Mouse (Mus musculus) hindbrain, embryonic 14.5 days (tissue): Measurements from ENCODE around the gene Gnao1. TPM values are rescaled to one million over a fixed set of nuclear protein-coding genes. Genes with fewer than 3 reads are reported as not detected.

Source experiments
- ATAC-seq: fragments of 200-750 bp; cut with Nextera tagmentation; 2 replicates; pipeline ENCODE4 v1.8.0; 2017; ENCODE audit warnings: moderate number of reproducible peaks, mild to moderate bottlenecking, moderate TSS enrichment, moderate library complexity; ENCODE audit not compliant: low FRiP score
- DNase-seq: peaks from one replicate; pipeline ENCODE4 v3.0.0-alpha.2; 2015; ENCODE audit warnings: low spot score
- H3K27ac ChIP-seq: fragments of 300-500 bp; sonication (generic); 2 replicates; pipeline ENCODE4 v1.5.1; 2014; ENCODE audit warnings: mild to moderate bottlenecking, moderate library complexity
- H3K27me3 ChIP-seq: fragments of 300-500 bp; sonication (generic); 2 replicates; pipeline ENCODE4 v1.6.1; 2014; ENCODE audit warnings: mild to moderate bottlenecking, low read length, mixed read lengths; ENCODE audit not compliant: control insufficient read depth, insufficient read depth
- H3K36me3 ChIP-seq: fragments of 300-500 bp; sonication (generic); replicated peaks from 2 replicates; pipeline ENCODE4 v1.6.1; 2014; ENCODE audit not compliant: control insufficient read depth, insufficient read depth
- H3K4me1 ChIP-seq: fragments of 300-500 bp; sonication (generic); replicated peaks from 2 replicates; pipeline ENCODE4 v1.6.1; 2014; ENCODE audit warnings: antibody characterized with exemption, low read length, mixed read lengths; ENCODE audit not compliant: control insufficient read depth, insufficient read depth
- H3K4me2 ChIP-seq: fragments of 300-500 bp; sonication (generic); replicated peaks from 2 replicates; pipeline ENCODE4 v1.6.1; 2014; ENCODE audit warnings: mild to moderate bottlenecking, moderate library complexity
- H3K4me3 ChIP-seq: fragments of 300-500 bp; sonication (generic); replicated peaks from 2 replicates; pipeline ENCODE4 v1.5.1; 2014; ENCODE audit warnings: mild to moderate bottlenecking, low read length
- H3K9ac ChIP-seq: fragments of 300-500 bp; sonication (generic); 2 replicates; pipeline ENCODE4 v1.6.1; 2014
- H3K9me3 ChIP-seq: fragments of 300-500 bp; sonication (generic); 2 replicates; pipeline ENCODE4 v1.6.1; 2016; ENCODE audit warnings: low read length; ENCODE audit not compliant: control insufficient read depth
- WGBS: fragments of 180-500 bp; shearing (Covaris S2); extraction: QIAGEN DNeasy Blood & Tissue Kit; methylation state at CpG from one replicate; pipeline ENCODE4 v1.1.7; 2014; 5-methylcytosine and 5-hydroxymethylcytosine counted together
- polyA plus RNA-seq: library from polyadenylated mRNA; unstranded; fragments of >200 nt; fragmentation: Nextera tagmentation; extraction: Ambion mirVana; gene quantifications from 2 replicates; pipeline ENCODE4 v1.2.1, GENCODE M21; 2014

The Gnao1 gene
- polyA plus RNA-seq, 1 experiment from 2014 or later, result 200 TPM

- Histone ChIP-seq H3K4me2 (no peak overlapping the region), H3K9me3 (no peaks in the 10 kb centered on the region), H3K9ac (no peak overlapping the region), H3K27ac (no peak overlapping the region), H3K4me1 (peaks cover 10% of the 10 kb centered on the region; the same call in 1 of the 2 replicates), H3K4me3 (no peak overlapping the region), H3K27me3 (no peaks in the 10 kb centered on the region), H3K36me3 (0 out of 2 replicates have a peak, but pooled peaks cover 4% of the 10 kb centered on the region)
- ATAC-seq (no peak), DNase-seq (no peak)
Observed at GRCm38 (mm10) chr8:93883241-93883640, 73.5 kb downstream of the Gnao1 start.

GRCm38 (mm10) chr8:93883771-93884170, 74.0 kb downstream of the Gnao1 start:
- ATAC-seq (no peak), DNase-seq (no peak)
- peaks cover 15% of the 10 kb centered on the region for H3K4me1 ChIP-seq
- H3K27me3 ChIP-seq, result no peaks in the 10 kb centered on the region
- no peak overlapping the region for H3K4me3 ChIP-seq
- no peak overlapping the region for H3K9ac ChIP-seq
- no peak overlapping the region for H3K27ac ChIP-seq
- H3K36me3 ChIP-seq, result 0 out of 2 replicates have a peak, but pooled peaks cover 4% of the 10 kb centered on the region
- no peak overlapping the region for H3K4me2 ChIP-seq
- WGBS, result 79% methylated on average over 4 of the region's 4 CpGs
- no peaks in the 10 kb centered on the region for H3K9me3 ChIP-seq

- H3K4me1 ChIP-seq, result peaks cover 20% of the 10 kb centered on the region
- H3K27me3 ChIP-seq, result no peaks in the 10 kb centered on the region
- H3K27ac ChIP-seq, result no peak overlapping the region
- no peak overlapping the region for H3K4me2 ChIP-seq
- no peaks in the 10 kb centered on the region for H3K9me3 ChIP-seq
- no peak overlapping the region for H3K9ac ChIP-seq
- 88% methylated on average over 7 of the region's 7 CpGs for WGBS
- ATAC-seq (no peak), DNase-seq (no peak)
- no peak overlapping the region for H3K4me3 ChIP-seq
- H3K36me3 ChIP-seq, result 0 out of 2 replicates have a peak, but pooled peaks cover 4% of the 10 kb centered on the region
Observed at GRCm38 (mm10) chr8:93884316-93884715, 74.5 kb downstream of the Gnao1 start.

GRCm38 (mm10) chr8:93886181-93886580, 76.4 kb downstream of the Gnao1 start:
- DNase-seq (no peak), ATAC-seq (no peak)
- WGBS, result 87% methylated on average over 5 of the region's 5 CpGs
- Histone ChIP-seq H3K4me1 (peaks cover 20% of the 10 kb centered on the region), H3K4me3 (no peak overlapping the region), H3K4me2 (no peak overlapping the region), H3K36me3 (0 out of 2 replicates have a peak, but pooled peaks cover 4% of the 10 kb centered on the region), H3K27ac (no peak overlapping the region), H3K9me3 (no peaks in the 10 kb centered on the region), H3K27me3 (no peaks in the 10 kb centered on the region), H3K9ac (no peak overlapping the region)

GRCm38 (mm10) chr8:93888150-93888676, 78.4 kb downstream of the Gnao1 start:
- Histone ChIP-seq H3K27me3 (no peaks in the 10 kb centered on the region), H3K4me2 (no peak overlapping the region), H3K9ac (no peak overlapping the region), H3K27ac (0 out of 2 replicates have a peak overlapping the region, but pooled peaks have one; percentile 28), H3K4me1 (peaks cover 15% of the 10 kb centered on the region), H3K36me3 (0 out of 2 replicates have a peak, but pooled peaks cover 4% of the 10 kb centered on the region), H3K9me3 (no peaks in the 10 kb centered on the region), H3K4me3 (no peak overlapping the region)
- ATAC-seq (no peak), DNase-seq (no peak)
- WGBS, result 71% methylated on average over 4 of the region's 4 CpGs

- no peak overlapping the region; the same call in 1 of the 2 replicates for H3K27ac ChIP-seq
- H3K4me3 ChIP-seq, result no peak overlapping the region
- H3K27me3 ChIP-seq, result no peaks in the 10 kb centered on the region
- H3K9ac ChIP-seq, result no peak overlapping the region
- H3K4me1 ChIP-seq, result peaks cover 15% of the 10 kb centered on the region
- DNase-seq, result no peak
- 0 out of 2 replicates have a peak, but pooled peaks cover 4% of the 10 kb centered on the region for H3K36me3 ChIP-seq
- WGBS, result 48% methylated on average over 11 of the region's 11 CpGs
- H3K9me3 ChIP-seq, result no peaks in the 10 kb centered on the region
- H3K4me2 ChIP-seq, result no peak overlapping the region
- ATAC-seq, result no peak
Observed at GRCm38 (mm10) chr8:93888702-93889480, 79.1 kb downstream of the Gnao1 start.

GRCm38 (mm10) chr8:93893556-93893955, 83.8 kb downstream of the Gnao1 start:
- DNase-seq, result no peak
- 76% methylated on average over 3 of the region's 3 CpGs for WGBS

GRCm38 (mm10) chr8:93896841-93897551, 87.2 kb downstream of the Gnao1 start:
- Histone ChIP-seq H3K9ac (no peak overlapping the region), H3K4me3 (no peak overlapping the region), H3K27ac (no peak overlapping the region), H3K4me2 (no peak overlapping the region), H3K27me3 (no peaks in the 10 kb centered on the region), H3K4me1 (peaks cover 4% of the 10 kb centered on the region; the same call in 1 of the 2 replicates), H3K9me3 (no peaks in the 10 kb centered on the region), H3K36me3 (peaks cover 50% of the 10 kb centered on the region)
- no peak for ATAC-seq
- whole genome bisulfite sequencing, result 72% methylated on average over 7 of the region's 7 CpGs
- no peak for DNase-seq

More at GRCm38 (mm10) chr8:93893556-93893955, 83.8 kb downstream of the Gnao1 start:
- H3K9ac ChIP-seq, result no peak overlapping the region
- no peak overlapping the region for H3K27ac ChIP-seq
- H3K4me2 ChIP-seq, result no peak overlapping the region
- no peak overlapping the region for H3K4me3 ChIP-seq
- ATAC-seq, result no peak
- H3K9me3 ChIP-seq, result no peaks in the 10 kb centered on the region
- peaks cover 33% of the 10 kb centered on the region for H3K36me3 ChIP-seq
- peaks cover 11% of the 10 kb centered on the region for H3K4me1 ChIP-seq
- H3K27me3 ChIP-seq, result no peaks in the 10 kb centered on the region

GRCm38 (mm10) chr8:93898570-93898969, 88.8 kb downstream of the Gnao1 start:
- H3K36me3 ChIP-seq, result peaks cover 58% of the 10 kb centered on the region
- H3K9ac ChIP-seq, result no peak overlapping the region
- H3K27ac ChIP-seq, result no peak overlapping the region
- peaks cover 4% of the 10 kb centered on the region; the same call in 1 of the 2 replicates for H3K4me1 ChIP-seq
- H3K4me3 ChIP-seq, result no peak overlapping the region
- no peaks in the 10 kb centered on the region for H3K9me3 ChIP-seq
- ATAC-seq, result no peak
- no peaks in the 10 kb centered on the region for H3K27me3 ChIP-seq
- WGBS, result 88% methylated on average over 4 of the region's 4 CpGs
- H3K4me2 ChIP-seq, result no peak overlapping the region
- no peak for DNase-seq
